Mouse (Mus musculus): ENCODE data around the gene Slc12a3. TPM values are rescaled to one million over a fixed set of nuclear protein-coding genes. Genes with fewer than 3 reads are reported as not detected.

Slc12a3 gene
- total and polyA plus RNA-seq, 3 experiments = 0.17 TPM; not detected in 2

- H3K4me3 ChIP-seq (replicated peaks in 1 of 3; ENCODE audit: low read depth in 2 of 3, low read length in 2 of 3, poor library complexity in 1 of 3) = no peak overlapping the region
- in situ Hi-C loops (cut with MboI; ENCODE audit: low pct_ligation_motif_present, low pct_unique_long_range_greater_than_20kb, low sequenced_read_pairs) (no loop called here), dilution Hi-C loops (cut with MboI; ENCODE audit: extremely low pct_ligation_motif_present, extremely low pct_unique_long_range_greater_than_20kb, low sequenced_read_pairs) (no loop called here)
- no peak overlapping the region for H3K27ac ChIP-seq (ENCODE audit: insufficient read depth, low read depth)
- H3K36me3 ChIP-seq (replicated peaks in 1 of 2; ENCODE audit: control insufficient read depth in 1 of 2, insufficient read depth in 1 of 2, low read length in 1 of 2) = peaks cover 61 to 89% of the 10 kb centered on the region in 2 experiments
- no peaks in the 10 kb centered on the region for H3K79me2 ChIP-seq (replicated peaks; ENCODE audit: control insufficient read depth, extremely low read depth, insufficient read depth, poor library complexity, severe bottlenecking)
- H3K9me3 ChIP-seq (replicated peaks; ENCODE audit: low read length) = no peaks in the 10 kb centered on the region
- peaks cover 0 to 33% of the 10 kb centered on the region in 2 experiments; a peak in 1 of 4 replicates for H3K4me1 ChIP-seq (ENCODE audit: control insufficient read depth in 1 of 2, insufficient read depth in 2 of 2)
- TF ChIP-seq CTCF (conservative IDR thresholded peaks at IDR 0.05 in 1 of 2, IDR thresholded peaks at IDR 0.05 in 1 of 2; ENCODE audit: low read depth in 2 of 2, low read length in 2 of 2) (no peak), USF2 (conservative IDR thresholded peaks at IDR 0.05; ENCODE audit: low read depth, low read length) (no peak), NELFE (IDR thresholded peaks at IDR 0.05; ENCODE audit: low read depth, low read length) (no peak), ZKSCAN1 (IDR thresholded peaks at IDR 0.05; ENCODE audit: borderline replicate concordance, low read depth, low read length) (no peak), ZC3H11A (IDR thresholded peaks at IDR 0.05; ENCODE audit: low read depth, low read length) (no peak), HCFC1 (IDR thresholded peaks at IDR 0.05; ENCODE audit: low read depth, low read length) (no peak), TBP (conservative IDR thresholded peaks at IDR 0.05; ENCODE audit: low read depth, low read length) (no peak), SMC3 (IDR thresholded peaks at IDR 0.05; ENCODE audit: low read depth, low read length) (no peak), NRF1 (IDR thresholded peaks at IDR 0.05; ENCODE audit: low read depth, low read length) (no peak), CHD2 (IDR thresholded peaks at IDR 0.05; ENCODE audit: low read length) (no peak), ZMIZ1 (IDR thresholded peaks at IDR 0.05; ENCODE audit: low read depth, low read length) (no peak), USF1 (IDR thresholded peaks at IDR 0.05; ENCODE audit: low read depth, low read length) (no peak), E2F4 (IDR thresholded peaks at IDR 0.05; ENCODE audit: insufficient replicate concordance, low read depth, low read length) (no peak), IRF4 (IDR thresholded peaks at IDR 0.05; ENCODE audit: low read depth, low read length) (no peak)
- no peak overlapping the region for H3K9ac ChIP-seq (ENCODE audit: insufficient read depth, low read depth)
- no peaks in the 10 kb centered on the region for H3K27me3 ChIP-seq (replicated peaks)
- no peak overlapping the region for H3K4me2 ChIP-seq (ENCODE audit: insufficient read depth, low read depth, poor library complexity, severe bottlenecking)
- DNase-seq (ENCODE audit: extremely low read depth) = no peak
These were observed 69.6 kb downstream of the Slc12a3 start for GRCm38 (mm10) chr8:94398587-94398986.

- in situ Hi-C loops (cut with MboI; ENCODE audit: low pct_ligation_motif_present, low pct_unique_long_range_greater_than_20kb, low sequenced_read_pairs) = no loop called here
- no peak overlapping the region for H3K4me3 ChIP-seq (replicated peaks in 1 of 3; ENCODE audit: low read depth in 2 of 3, low read length in 2 of 3, poor library complexity in 1 of 3)
- no peaks in the 10 kb centered on the region for H3K79me2 ChIP-seq (replicated peaks; ENCODE audit: control insufficient read depth, extremely low read depth, insufficient read depth, poor library complexity, severe bottlenecking)
- TF ChIP-seq TCF12 (IDR thresholded peaks at IDR 0.05; ENCODE audit: low read depth, low read length) = no peak
- TF ChIP-seq USF1 (IDR thresholded peaks at IDR 0.05; ENCODE audit: low read depth, low read length) = no peak
- TF ChIP-seq CHD2 (IDR thresholded peaks at IDR 0.05; ENCODE audit: low read length) = no peak
- TF ChIP-seq MAZ (IDR thresholded peaks at IDR 0.05; ENCODE audit: low read depth, low read length) = no peak
- TF ChIP-seq USF2 (conservative IDR thresholded peaks at IDR 0.05; ENCODE audit: low read depth, low read length) = no peak
- no peak for TF ChIP-seq BHLHE40 (IDR thresholded peaks at IDR 0.05; ENCODE audit: low read depth, low read length)
- TF ChIP-seq POLR2AphosphoS2 (IDR thresholded peaks at IDR 0.05; ENCODE audit: low read depth, low read length) = no peak
- no peak for TF ChIP-seq ZC3H11A (IDR thresholded peaks at IDR 0.05; ENCODE audit: low read depth, low read length)
- TF ChIP-seq MYC (IDR thresholded peaks at IDR 0.05; ENCODE audit: low read depth, low read length) = no peak
- TF ChIP-seq SIN3A (IDR thresholded peaks at IDR 0.05; ENCODE audit: low read length) = no peak
- TF ChIP-seq RCOR1 (conservative IDR thresholded peaks at IDR 0.05; ENCODE audit: low read depth, low read length) = no peak
- TF ChIP-seq ELF1 (IDR thresholded peaks at IDR 0.05; ENCODE audit: low read depth, low read length) = no peak
- TF ChIP-seq MEF2A (IDR thresholded peaks at IDR 0.05; ENCODE audit: borderline replicate concordance, low read depth, low read length) = no peak
- TF ChIP-seq HCFC1 (IDR thresholded peaks at IDR 0.05; ENCODE audit: low read depth, low read length) = no peak
- H3K4me1 ChIP-seq (ENCODE audit: control insufficient read depth in 1 of 2, insufficient read depth in 2 of 2) = peaks cover 0 to 24% of the 10 kb centered on the region in 2 experiments; a peak in 1 of 4 replicates
- DNase-seq (ENCODE audit: extremely low read depth) = no peak
- no peaks in the 10 kb centered on the region for H3K9me3 ChIP-seq (replicated peaks; ENCODE audit: low read length)
- no peaks in the 10 kb centered on the region for H3K27me3 ChIP-seq (replicated peaks)
- no peak overlapping the region for H3K27ac ChIP-seq (ENCODE audit: insufficient read depth, low read depth)
- no peak overlapping the region for H3K9ac ChIP-seq (ENCODE audit: insufficient read depth, low read depth)
- no peak overlapping the region for H3K4me2 ChIP-seq (ENCODE audit: insufficient read depth, low read depth, poor library complexity, severe bottlenecking)
- dilution Hi-C loops (cut with MboI; ENCODE audit: extremely low pct_ligation_motif_present, extremely low pct_unique_long_range_greater_than_20kb, low sequenced_read_pairs) = no loop called here
- peaks cover 54 to 83% of the 10 kb centered on the region in 2 experiments for H3K36me3 ChIP-seq (replicated peaks in 1 of 2; ENCODE audit: control insufficient read depth in 1 of 2, insufficient read depth in 1 of 2, low read length in 1 of 2)
These were observed 70.5 kb downstream of the Slc12a3 start for GRCm38 (mm10) chr8:94399361-94399953.

All from CH12.LX (cell line).